Mouse (Mus musculus) CD4-positive, CD25-positive, alpha-beta regulatory T cell, adult 9 weeks (primary cell): Measurements from ENCODE around the gene Nsdhl. TPM values are rescaled to one million over a fixed set of nuclear protein-coding genes. Genes with fewer than 3 reads are reported as not detected.

Experiments used
- polyA plus RNA-seq: library from polyadenylated mRNA; unstranded; fragments of 100-300 nt; shearing (Covaris generic); gene quantifications from one replicate; pipeline ENCODE4 v1.2.1, GENCODE M21; 2017

Nsdhl gene
- polyA plus RNA-seq = 22.2 TPM

GRCm38 (mm10) chrX:72917884-72918681 lies at the start of gene Nsdhl, which contains the start of gene Cetn2:
Gene Nsdhl (plus strand): TSS chrX:72918557.
Gene Cetn2 (minus strand): TSS chrX:72918411.

DNA sequence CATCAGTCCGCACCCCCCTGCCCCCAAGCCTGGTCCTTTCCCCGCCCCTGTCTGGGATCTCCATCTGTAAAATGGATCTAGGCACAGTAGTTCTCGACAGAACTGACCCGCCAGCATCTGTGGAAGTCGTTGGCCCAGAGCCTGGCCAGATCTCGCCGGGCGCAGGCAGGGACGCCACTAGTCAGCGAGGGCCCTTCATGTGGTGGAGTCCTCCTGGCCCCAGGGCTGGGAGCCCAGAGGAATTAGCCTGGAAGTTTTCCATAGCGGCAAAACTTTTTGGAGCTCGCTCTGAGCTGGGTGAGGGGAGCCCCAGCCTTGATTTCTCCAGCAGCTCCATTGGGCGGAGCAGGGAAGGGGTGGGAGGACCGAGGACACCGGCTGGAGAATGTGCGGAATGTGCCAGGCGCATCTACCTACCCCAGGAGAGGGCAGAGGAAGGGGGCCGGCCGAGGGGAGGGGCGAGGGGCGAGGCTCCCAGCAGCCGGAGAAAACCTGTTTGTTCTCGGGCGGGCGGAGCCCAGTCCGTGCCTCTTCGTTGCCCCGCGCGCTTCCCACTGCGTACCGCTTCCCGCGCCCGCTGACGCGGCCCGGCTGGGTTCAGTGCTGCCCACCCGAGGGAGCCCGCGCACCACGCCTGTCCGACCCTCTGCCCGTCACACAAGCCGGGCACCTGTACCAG lies 68.6 kb downstream of the Nsdhl start, which contains the start of gene Zfp185:
Zfp185 (plus strand) TSS at position 499 of the 679 bp plus-strand sequence.

Other genes with a start within 250 kb of the Nsdhl start
- gene Gabrq, start 93.4 kb upstream of the Nsdhl start, polyA plus RNA-seq = not detected
- 142 TPM for gene Cetn2, start 146 bp upstream of the Nsdhl start, polyA plus RNA-seq
- gene Zfp185, start 68.8 kb downstream of the Nsdhl start, polyA plus RNA-seq = 0.07 TPM
- gene Pnma5, start 118.5 kb downstream of the Nsdhl start, polyA plus RNA-seq = not detected
- gene Pnma3, start 146.2 kb downstream of the Nsdhl start, polyA plus RNA-seq = not detected
- gene Xlr4a, start 163.9 kb downstream of the Nsdhl start, polyA plus RNA-seq = 118 TPM
- gene Xlr3a, start 178.5 kb downstream of the Nsdhl start, polyA plus RNA-seq = 1.1 TPM
- gene Gm14685, start 198.5 kb downstream of the Nsdhl start, polyA plus RNA-seq = 0.11 TPM
- not detected for gene Xlr5b, start 230.2 kb downstream of the Nsdhl start, polyA plus RNA-seq
- 0.20 TPM for gene DXBay18, start 230.9 kb downstream of the Nsdhl start, polyA plus RNA-seq